Mouse (Mus musculus) liver, postnatal 0 days (tissue): ENCODE results near the gene Olfr512. TPM values are rescaled to one million over a fixed set of nuclear protein-coding genes. Genes with fewer than 3 reads are reported as not detected.

Source experiments
- ATAC-seq: fragments of 200-750 bp; cut with Nextera tagmentation; 2 replicates; pipeline ENCODE4 v1.8.0; 2017; ENCODE audit warnings: mild to moderate bottlenecking, moderate library complexity
- DNase-seq: peaks from one replicate; pipeline ENCODE4 v3.0.0-alpha.2; 2016
- H3K27ac ChIP-seq: fragments of 300-500 bp; sonication (generic); 2 replicates; pipeline ENCODE4 v1.5.1; 2014; ENCODE audit warnings: antibody characterized with exemption, moderate library complexity, mild to moderate bottlenecking, low read depth
- H3K27me3 ChIP-seq: fragments of 300-500 bp; sonication (generic); 2 replicates; pipeline ENCODE4 v1.6.1; 2014; ENCODE audit warnings: low read length, control low read depth, mixed read lengths; ENCODE audit not compliant: insufficient read depth
- H3K36me3 ChIP-seq: fragments of 300-500 bp; sonication (generic); replicated peaks from 2 replicates; pipeline ENCODE4 v1.6.1; 2014; ENCODE audit warnings: mild to moderate bottlenecking, control low read depth, low read length, moderate library complexity, mixed read lengths; ENCODE audit not compliant: insufficient read depth
- H3K4me1 ChIP-seq: fragments of 300-500 bp; sonication (generic); 2 replicates; pipeline ENCODE4 v1.6.1; 2014; ENCODE audit warnings: antibody characterized with exemption, mild to moderate bottlenecking, control low read depth; ENCODE audit not compliant: insufficient read depth
- H3K4me2 ChIP-seq: fragments of 300-500 bp; sonication (generic); 2 replicates; pipeline ENCODE4 v1.6.1; 2014; ENCODE audit warnings: low read depth, mild to moderate bottlenecking, low read length, moderate library complexity, mixed read lengths
- H3K4me3 ChIP-seq: fragments of 300-500 bp; sonication (generic); 2 replicates; pipeline ENCODE4 v1.5.1; 2014; ENCODE audit warnings: low read depth, low read length
- H3K9ac ChIP-seq: fragments of 300-500 bp; sonication (generic); replicated peaks from 2 replicates; pipeline ENCODE4 v1.6.1; 2014; ENCODE audit warnings: mild to moderate bottlenecking, moderate library complexity
- H3K9me3 ChIP-seq: fragments of 300-500 bp; sonication (generic); 2 replicates; pipeline ENCODE4 v1.6.1; 2016; ENCODE audit warnings: mild to moderate bottlenecking, control low read depth, low read length, mixed read lengths
- CTCF ChIP-seq: sonication (generic); IDR thresholded peaks from 2 replicates; pipeline ENCODE4 v1.5.1; 2016; ENCODE audit warnings: antibody characterized with exemption, low read depth
- EP300 ChIP-seq: IDR thresholded peaks from 2 replicates; pipeline ENCODE4 v1.6.1; 2016; ENCODE audit warnings: antibody characterized with exemption, low read depth, mild to moderate bottlenecking
- WGBS: fragments of 180-500 bp; shearing (Covaris S2); extraction: QIAGEN DNeasy Blood & Tissue Kit; methylation state at CpG from one replicate; pipeline ENCODE4 v1.1.7; 2014; ENCODE audit not compliant: insufficient replicate concordance; 5-methylcytosine and 5-hydroxymethylcytosine counted together
- polyA plus RNA-seq: library from polyadenylated mRNA; unstranded; fragments of >200 nt; fragmentation: Nextera tagmentation; extraction: Ambion mirVana; gene quantifications from 2 replicates; pipeline ENCODE4 v1.2.1, GENCODE M21; 2015

Olfr512 gene
- not detected in 2 replicates for polyA plus RNA-seq

GRCm38 (mm10) chr7:108713020-108713419 lies at the start of gene Olfr512:
TSS of gene Olfr512 (plus strand) at chr7:108713320.
- Histone ChIP-seq H3K27me3 (no peaks in the 10 kb centered on the region), H3K9me3 (no peaks in the 10 kb centered on the region), H3K27ac (no peak within 1 kb of the TSS), H3K4me3 (no peak within 1 kb of the TSS), H3K9ac (no peak within 1 kb of the TSS), H3K4me2 (no peak within 1 kb of the TSS), H3K36me3 (no peaks in the 10 kb centered on the region), H3K4me1 (no peaks in the 10 kb centered on the region)
- DNase-seq (no peak), ATAC-seq (no peak)
- TF ChIP-seq EP300 (no peak), CTCF (no peak)

DNA sequence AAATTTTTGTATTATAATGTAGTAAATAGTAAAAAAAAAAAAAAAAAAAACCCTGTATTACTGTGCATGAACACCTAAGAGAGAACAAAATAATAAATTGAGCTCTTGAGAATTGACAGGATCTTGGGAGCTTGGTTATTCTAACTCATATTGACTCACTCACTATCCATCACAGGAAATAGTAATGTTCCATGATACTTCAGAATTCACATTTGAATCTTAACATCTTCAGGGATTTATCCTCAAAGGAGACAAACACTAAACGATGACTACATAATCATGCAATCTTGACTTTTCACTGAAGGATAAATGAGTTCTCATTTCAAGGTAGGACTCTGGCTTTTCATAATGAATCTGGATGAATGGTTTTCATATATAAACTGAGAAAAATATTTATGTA lies 47.0 kb upstream of the Olfr512 start, which contains the start of gene Olfr510:
Olfr510 (plus strand) TSS at position 301 of the 400 bp plus-strand sequence.
- H3K9me3 ChIP-seq, result no peaks in the 10 kb centered on the region
- DNase-seq (no peak), ATAC-seq (no peak)
- H3K4me3 ChIP-seq, result no peak within 1 kb of the TSS
- no peak within 1 kb of the TSS for H3K27ac ChIP-seq
- H3K36me3 ChIP-seq, result no peaks in the 10 kb centered on the region
- 83% methylated on average over 1 of the region's 1 CpGs for WGBS
- no peaks in the 10 kb centered on the region for H3K4me1 ChIP-seq
- H3K27me3 ChIP-seq, result no peaks in the 10 kb centered on the region
- H3K4me2 ChIP-seq, result no peak within 1 kb of the TSS
- TF ChIP-seq CTCF (no peak), EP300 (no peak)
- no peak within 1 kb of the TSS for H3K9ac ChIP-seq

- no peak overlapping the region for H3K9ac ChIP-seq
- H3K4me2 ChIP-seq, result no peak overlapping the region
- ATAC-seq (no peak), DNase-seq (no peak)
- TF ChIP-seq CTCF (no peak), EP300 (no peak)
- no peaks in the 10 kb centered on the region for H3K27me3 ChIP-seq
- no peaks in the 10 kb centered on the region for H3K9me3 ChIP-seq
- no peak overlapping the region for H3K27ac ChIP-seq
- no peak overlapping the region for H3K4me3 ChIP-seq
- no peaks in the 10 kb centered on the region for H3K4me1 ChIP-seq
- WGBS, result 57% methylated on average over 1 of the region's 1 CpGs
- no peaks in the 10 kb centered on the region for H3K36me3 ChIP-seq
Observed at GRCm38 (mm10) chr7:108671058-108671457, 42.1 kb upstream of the Olfr512 start.

DNA sequence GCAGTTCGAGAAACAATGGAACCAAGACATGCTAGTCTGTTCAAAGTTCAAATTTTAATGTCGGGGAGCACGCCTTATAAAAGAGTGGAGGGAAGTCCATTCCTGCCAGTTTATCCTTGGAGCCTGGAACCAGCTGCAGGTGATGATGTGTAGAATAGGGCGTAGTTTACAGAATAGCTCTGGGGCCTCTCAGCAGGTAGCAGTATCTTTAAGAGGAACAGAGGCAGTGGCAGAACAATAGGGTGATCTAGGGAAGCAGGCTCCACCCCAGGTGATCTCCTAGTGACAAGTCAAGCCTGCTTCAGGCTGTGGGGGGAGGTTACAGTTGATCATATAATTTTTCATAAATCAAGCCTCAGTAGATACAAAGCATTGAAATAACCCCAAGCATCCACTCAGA lies 34.2 kb upstream of the Olfr512 start:
- Histone ChIP-seq H3K36me3 (no peaks in the 10 kb centered on the region), H3K9me3 (no peaks in the 10 kb centered on the region), H3K4me1 (no peaks in the 10 kb centered on the region), H3K4me2 (no peak overlapping the region), H3K27ac (no peak overlapping the region), H3K27me3 (no peaks in the 10 kb centered on the region), H3K9ac (no peak overlapping the region), H3K4me3 (no peak overlapping the region)
- ATAC-seq (no peak), DNase-seq (no peak)
- TF ChIP-seq CTCF (no peak), EP300 (no peak)
- WGBS, result 68% methylated on average over 4 of the region's 4 CpGs

DNA sequence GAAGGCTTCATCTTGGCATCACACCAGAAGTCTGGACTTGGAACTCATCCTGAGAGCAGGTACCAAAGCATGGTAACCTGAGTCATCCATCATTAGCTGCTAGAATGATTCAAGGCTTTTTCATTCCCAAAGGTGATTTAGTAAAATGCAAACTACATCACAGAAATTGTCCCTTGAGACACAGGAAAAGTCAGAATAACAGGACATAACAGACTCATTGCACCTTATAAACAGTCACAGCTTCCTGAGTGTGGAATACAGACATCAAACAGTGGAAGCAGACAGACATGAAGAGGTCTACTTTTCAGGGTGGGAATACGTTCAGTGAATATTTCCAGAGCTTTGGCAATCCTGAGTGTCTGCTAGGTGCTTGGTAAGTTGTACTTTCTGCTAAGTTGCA lies 37.6 kb downstream of the Olfr512 start, which contains the start of gene Olfr513:
Olfr513 (plus strand) TSS at position 301 of the 400 bp plus-strand sequence.
- DNase-seq (no peak), ATAC-seq (no peak)
- H3K4me1 ChIP-seq, result no peaks in the 10 kb centered on the region
- H3K4me3 ChIP-seq, result no peak within 1 kb of the TSS
- no peak within 1 kb of the TSS for H3K9ac ChIP-seq
- no peaks in the 10 kb centered on the region for H3K27me3 ChIP-seq
- no peaks in the 10 kb centered on the region for H3K9me3 ChIP-seq
- no peak within 1 kb of the TSS for H3K4me2 ChIP-seq
- no peaks in the 10 kb centered on the region for H3K36me3 ChIP-seq
- 48% methylated on average over 1 of the region's 1 CpGs for WGBS
- no peak within 1 kb of the TSS for H3K27ac ChIP-seq
- no peak for TF ChIP-seq EP300
- TF ChIP-seq CTCF, result no peak

GRCm38 (mm10) chr7:108760411-108760810 lies 47.3 kb downstream of the Olfr512 start:
- Histone ChIP-seq H3K4me2 (no peak overlapping the region), H3K27ac (no peak overlapping the region), H3K36me3 (no peaks in the 10 kb centered on the region), H3K9me3 (no peaks in the 10 kb centered on the region), H3K27me3 (no peaks in the 10 kb centered on the region), H3K4me1 (no peaks in the 10 kb centered on the region), H3K4me3 (no peak overlapping the region), H3K9ac (no peak overlapping the region)
- TF ChIP-seq CTCF (no peak), EP300 (no peak)
- ATAC-seq (no peak), DNase-seq (no peak)
- WGBS, result 20% methylated on average over 3 of the region's 3 CpGs

Other genes with a start within 250 kb of the Olfr512 start
- gene Olfr498, start 248.0 kb upstream of the Olfr512 start, polyA plus RNA-seq, result not detected in 2 replicates
- gene Olfr502, start 188.3 kb upstream of the Olfr512 start, polyA plus RNA-seq, result not detected in 2 replicates
- not detected in 2 replicates for gene Olfr503, start 168.8 kb upstream of the Olfr512 start, polyA plus RNA-seq
- not detected in 2 replicates for gene Olfr504, start 147.5 kb upstream of the Olfr512 start, polyA plus RNA-seq
- not detected in 2 replicates for gene Olfr506, start 102.5 kb upstream of the Olfr512 start, polyA plus RNA-seq
- not detected in 2 replicates for gene Olfr507, start 91.5 kb upstream of the Olfr512 start, polyA plus RNA-seq
- not detected in 2 replicates for gene Olfr508, start 83.3 kb upstream of the Olfr512 start, polyA plus RNA-seq
- not detected in 2 replicates for gene Olfr509, start 61.4 kb upstream of the Olfr512 start, polyA plus RNA-seq
- not detected in 2 replicates for gene Olfr510, start 46.9 kb upstream of the Olfr512 start, polyA plus RNA-seq
- gene Olfr513, start 37.7 kb downstream of the Olfr512 start, polyA plus RNA-seq, result not detected in 2 replicates
- not detected in 2 replicates for gene Olfr514, start 112.7 kb downstream of the Olfr512 start, polyA plus RNA-seq
- not detected in 2 replicates for gene Olfr516, start 137.2 kb downstream of the Olfr512 start, polyA plus RNA-seq
- gene Olfr517, start 159.1 kb downstream of the Olfr512 start, polyA plus RNA-seq, result not detected in 2 replicates
- not detected in 2 replicates for gene Olfr518, start 171.7 kb downstream of the Olfr512 start, polyA plus RNA-seq
- not detected in 2 replicates for gene Olfr519, start 181.1 kb downstream of the Olfr512 start, polyA plus RNA-seq
- not detected in 2 replicates for gene Nlrp10, start 216.9 kb downstream of the Olfr512 start, polyA plus RNA-seq
- gene Eif3f, start 221.1 kb downstream of the Olfr512 start, polyA plus RNA-seq, result 34.6 and 36.9 TPM in 2 replicates
- gene Tub, start 237.0 kb downstream of the Olfr512 start, polyA plus RNA-seq, result not detected in 2 replicates